Mouse (Mus musculus) kidney, embryonic 14.5 days (tissue): ENCODE measurements at regions not wholly inside any gene's neighbourhood (a gene's known extent, or its start where the extent isn't known, plus 50 kb on each side); places are given as distances from the start of the nearest gene placed in this dataset.

Experiments
- ATAC-seq: fragments of 200-750 bp; cut with Nextera tagmentation; 2 replicates; pipeline ENCODE4 v1.8.0; 2017; ENCODE audit warnings: moderate number of reproducible peaks, mild to moderate bottlenecking, moderate TSS enrichment, moderate library complexity; ENCODE audit not compliant: low FRiP score, low TSS enrichment
- H3K27ac ChIP-seq: fragments of 300-500 bp; sonication (generic); 2 replicates; pipeline ENCODE4 v1.5.1; 2014; ENCODE audit warnings: low read depth, mild to moderate bottlenecking, low read length, moderate library complexity, mixed read lengths
- H3K27me3 ChIP-seq: fragments of 300-500 bp; sonication (generic); 2 replicates; pipeline ENCODE4 v1.6.1; 2014; ENCODE audit warnings: mild to moderate bottlenecking, low read length; ENCODE audit not compliant: control insufficient read depth, insufficient read depth
- H3K36me3 ChIP-seq: fragments of 300-500 bp; sonication (generic); 2 replicates; pipeline ENCODE4 v1.6.1; 2014; ENCODE audit warnings: low read length, mixed read lengths; ENCODE audit not compliant: control insufficient read depth, insufficient read depth
- H3K4me1 ChIP-seq: fragments of 300-500 bp; sonication (generic); 2 replicates; pipeline ENCODE4 v1.6.1; 2014; ENCODE audit warnings: low read length, mixed read lengths; ENCODE audit not compliant: control insufficient read depth, insufficient read depth
- H3K4me2 ChIP-seq: fragments of 300-500 bp; sonication (generic); replicated peaks from 2 replicates; pipeline ENCODE4 v1.6.1; 2014; ENCODE audit warnings: low read depth, mild to moderate bottlenecking, low read length
- H3K4me3 ChIP-seq: fragments of 300-500 bp; sonication (generic); 2 replicates; pipeline ENCODE4 v1.5.1; 2014; ENCODE audit warnings: mild to moderate bottlenecking, low read length
- H3K9ac ChIP-seq: fragments of 300-500 bp; sonication (generic); 2 replicates; pipeline ENCODE4 v1.6.1; 2014; ENCODE audit warnings: low read depth, mild to moderate bottlenecking, low read length, moderate library complexity
- H3K9me3 ChIP-seq: fragments of 300-500 bp; sonication (generic); 2 replicates; pipeline ENCODE4 v1.6.1; 2016; ENCODE audit warnings: low read length; ENCODE audit not compliant: control insufficient read depth
- WGBS: fragments of 180-500 bp; shearing (Covaris S2); extraction: QIAGEN DNeasy Blood & Tissue Kit; methylation state at CpG from one replicate; pipeline ENCODE4 v1.1.7; 2014; 5-methylcytosine and 5-hydroxymethylcytosine counted together

DNA sequence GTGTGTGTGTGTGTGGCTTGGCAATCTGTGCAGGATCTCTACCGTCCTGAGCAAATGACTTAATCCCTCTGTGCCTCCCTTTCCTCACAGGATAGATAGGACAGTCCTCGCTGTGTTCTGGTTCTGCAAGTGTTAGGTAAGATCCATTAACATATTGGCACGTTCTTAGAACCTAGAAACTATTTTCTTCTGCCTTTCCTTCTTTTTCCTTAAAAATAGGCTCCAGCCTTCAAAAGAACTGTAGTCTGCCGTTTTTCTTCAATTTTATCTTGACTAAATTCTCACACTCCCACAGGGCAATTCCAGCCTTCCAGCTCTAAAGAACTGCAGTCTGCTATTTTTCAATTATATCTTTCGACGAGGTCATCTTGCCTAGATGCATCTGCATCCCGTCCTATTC lies 227.6 kb upstream of the Clint1 start:
- Histone ChIP-seq H3K4me1 (no peaks in the 10 kb centered on the region), H3K4me3 (no peak overlapping the region), H3K27ac (no peak overlapping the region), H3K9me3 (no peaks in the 10 kb centered on the region), H3K9ac (no peak overlapping the region), H3K27me3 (no peaks in the 10 kb centered on the region), H3K4me2 (no peak overlapping the region), H3K36me3 (no peaks in the 10 kb centered on the region)
- ATAC-seq: no peak
- WGBS: 80% methylated on average over 7 of the region's 7 CpGs

DNA sequence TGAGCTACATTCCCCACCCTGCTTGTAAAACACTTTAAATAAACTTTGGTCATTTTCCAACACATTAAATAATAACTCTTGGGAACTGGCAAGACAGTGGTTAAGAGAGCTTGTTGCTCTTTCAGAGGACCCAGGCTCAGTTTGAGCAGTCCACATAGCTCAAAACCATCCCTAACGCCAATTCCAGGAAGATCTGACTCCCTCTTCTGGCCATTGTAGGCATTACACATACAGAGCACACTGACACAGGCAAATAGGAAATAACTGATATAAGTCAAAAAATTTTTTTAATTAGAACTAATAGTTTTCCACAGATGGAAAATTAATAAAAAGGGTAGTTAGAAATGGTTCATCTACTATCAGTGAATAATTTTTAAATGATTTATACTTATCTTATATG lies 222.6 kb upstream of the Clint1 start:
- Histone ChIP-seq H3K27ac (no peak overlapping the region), H3K4me3 (no peak overlapping the region), H3K36me3 (no peaks in the 10 kb centered on the region), H3K4me2 (no peak overlapping the region), H3K27me3 (no peaks in the 10 kb centered on the region), H3K9ac (no peak overlapping the region), H3K9me3 (no peaks in the 10 kb centered on the region), H3K4me1 (no peaks in the 10 kb centered on the region)
- 29% methylated on average over 1 of the region's 1 CpGs for WGBS
- no peak for ATAC-seq

DNA sequence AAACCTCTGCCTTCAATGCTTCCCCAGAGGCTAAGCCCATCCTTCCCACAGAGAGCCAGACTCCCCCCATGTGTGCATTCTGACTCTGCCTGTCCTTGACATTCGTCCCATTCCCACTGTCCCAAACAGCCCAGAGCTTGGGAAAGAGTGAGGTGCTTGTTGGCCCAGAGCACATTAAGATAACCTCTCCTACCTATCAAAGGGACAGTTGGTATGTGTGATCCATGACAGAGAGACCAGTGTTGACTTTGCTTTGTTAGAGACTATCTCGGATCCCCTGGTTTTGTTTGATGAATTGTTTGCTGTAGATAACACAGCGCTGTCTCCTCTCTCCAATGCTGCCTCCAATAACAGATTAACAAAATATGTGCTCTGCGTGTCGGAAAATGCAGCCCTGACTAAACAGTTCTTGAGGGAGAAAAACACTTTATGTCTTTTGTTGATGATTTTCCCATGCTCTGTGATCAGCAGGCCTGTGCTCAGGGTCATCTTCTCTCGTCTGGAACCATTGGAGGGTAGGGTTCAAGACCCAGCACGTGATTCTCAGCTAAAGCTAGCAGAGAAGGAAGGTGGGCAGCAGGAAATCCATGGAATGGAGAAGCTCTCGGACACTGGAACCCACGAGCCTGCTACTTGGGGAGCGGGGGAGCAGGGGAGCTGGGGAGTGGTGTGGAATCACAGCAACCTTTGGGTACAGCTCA lies 217.2 kb upstream of the Clint1 start:
- H3K4me1 ChIP-seq: no peaks in the 10 kb centered on the region
- ATAC-seq: no peak
- no peaks in the 10 kb centered on the region for H3K36me3 ChIP-seq
- H3K4me3 ChIP-seq: no peak overlapping the region
- WGBS: 75% methylated on average over 10 of the region's 10 CpGs
- H3K4me2 ChIP-seq: no peak overlapping the region
- H3K9me3 ChIP-seq: no peaks in the 10 kb centered on the region; the same call in 1 of the 2 replicates
- H3K9ac ChIP-seq: no peak overlapping the region
- no peak overlapping the region for H3K27ac ChIP-seq
- no peaks in the 10 kb centered on the region for H3K27me3 ChIP-seq

- no peak overlapping the region for H3K27ac ChIP-seq
- 87% methylated on average over 4 of the region's 4 CpGs for WGBS
- no peaks in the 10 kb centered on the region for H3K27me3 ChIP-seq
- no peak for ATAC-seq
- H3K4me2 ChIP-seq: no peak overlapping the region
- H3K4me3 ChIP-seq: no peak overlapping the region
- H3K9ac ChIP-seq: no peak overlapping the region
- no peaks in the 10 kb centered on the region; the same call in 1 of the 2 replicates for H3K9me3 ChIP-seq
- no peaks in the 10 kb centered on the region for H3K4me1 ChIP-seq
- H3K36me3 ChIP-seq: no peaks in the 10 kb centered on the region
Observed at GRCm38 (mm10) chr11:45635896-45636295, 216.0 kb upstream of the Clint1 start.

DNA sequence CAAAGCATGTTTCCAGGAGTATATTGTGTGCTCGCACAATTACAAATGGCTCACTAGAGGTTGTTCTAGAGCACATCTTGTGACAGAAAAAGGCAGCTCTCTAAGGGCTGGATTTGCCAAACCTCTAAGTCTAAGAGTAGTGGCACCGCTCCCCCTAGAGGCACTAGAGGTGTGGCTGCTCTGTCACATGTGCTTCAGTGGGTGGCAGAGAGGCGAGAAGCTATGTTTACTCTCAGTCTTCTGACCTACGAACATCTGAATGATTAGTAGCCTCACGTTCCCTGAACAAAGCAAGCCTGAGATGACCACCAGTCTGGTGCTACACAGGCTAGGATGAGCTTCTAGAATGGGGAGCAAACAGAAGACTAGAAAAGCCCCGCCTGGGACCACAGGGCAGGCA lies 212.6 kb upstream of the Clint1 start:
- no peak overlapping the region for H3K4me2 ChIP-seq
- no peaks in the 10 kb centered on the region for H3K36me3 ChIP-seq
- H3K27ac ChIP-seq: no peak overlapping the region
- H3K4me3 ChIP-seq: no peak overlapping the region
- H3K9ac ChIP-seq: no peak overlapping the region
- H3K27me3 ChIP-seq: no peaks in the 10 kb centered on the region
- no peak for ATAC-seq
- 73% methylated on average over 6 of the region's 6 CpGs for WGBS
- H3K9me3 ChIP-seq: no peaks in the 10 kb centered on the region; the same call in 1 of the 2 replicates
- no peaks in the 10 kb centered on the region for H3K4me1 ChIP-seq

GRCm38 (mm10) chr11:45642142-45642756 lies 209.6 kb upstream of the Clint1 start:
- no peaks in the 10 kb centered on the region for H3K27me3 ChIP-seq
- 88% methylated on average over 9 of the region's 9 CpGs for WGBS

GRCm38 (mm10) chr11:45643629-45644325 lies 208.1 kb upstream of the Clint1 start:
- ATAC-seq: no peak
- Histone ChIP-seq H3K4me3 (no peak overlapping the region), H3K9me3 (no peaks in the 10 kb centered on the region; the same call in 1 of the 2 replicates), H3K4me1 (no peaks in the 10 kb centered on the region), H3K27me3 (no peaks in the 10 kb centered on the region), H3K9ac (no peak overlapping the region), H3K4me2 (no peak overlapping the region), H3K27ac (no peak overlapping the region), H3K36me3 (no peaks in the 10 kb centered on the region)
- 55% methylated on average over 12 of the region's 12 CpGs for WGBS

More at GRCm38 (mm10) chr11:45642142-45642756, 209.6 kb upstream of the Clint1 start:
- Histone ChIP-seq H3K4me1 (no peaks in the 10 kb centered on the region), H3K9me3 (no peaks in the 10 kb centered on the region; the same call in 1 of the 2 replicates), H3K9ac (no peak overlapping the region), H3K4me3 (no peak overlapping the region), H3K27ac (no peak overlapping the region), H3K36me3 (no peaks in the 10 kb centered on the region), H3K4me2 (no peak overlapping the region)
- no peak for ATAC-seq

DNA sequence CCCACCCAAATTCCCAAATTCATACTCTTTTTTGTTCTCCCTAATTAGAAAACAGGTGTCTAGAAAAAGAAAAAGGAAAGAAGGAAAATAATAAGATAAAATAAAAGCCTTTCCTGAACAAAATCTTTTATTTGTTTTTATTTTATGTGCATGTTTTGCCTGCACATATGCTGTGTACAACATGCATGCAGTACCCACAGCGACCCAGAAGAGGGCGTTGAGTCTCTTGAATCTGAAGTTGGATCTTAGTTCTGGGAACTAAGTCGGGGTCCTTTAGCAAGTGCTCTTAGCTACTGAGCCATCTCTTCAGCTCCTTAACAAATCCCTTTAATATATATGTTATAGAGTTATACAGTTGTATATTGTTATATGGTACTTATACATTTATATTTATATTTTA lies 206.0 kb upstream of the Clint1 start:
- Histone ChIP-seq H3K27me3 (no peaks in the 10 kb centered on the region), H3K4me2 (no peak overlapping the region), H3K36me3 (no peaks in the 10 kb centered on the region), H3K9me3 (no peaks in the 10 kb centered on the region), H3K4me3 (no peak overlapping the region), H3K27ac (no peak overlapping the region), H3K9ac (no peak overlapping the region), H3K4me1 (no peaks in the 10 kb centered on the region)
- 79% methylated on average over 3 of the region's 3 CpGs for WGBS
- ATAC-seq: no peak

DNA sequence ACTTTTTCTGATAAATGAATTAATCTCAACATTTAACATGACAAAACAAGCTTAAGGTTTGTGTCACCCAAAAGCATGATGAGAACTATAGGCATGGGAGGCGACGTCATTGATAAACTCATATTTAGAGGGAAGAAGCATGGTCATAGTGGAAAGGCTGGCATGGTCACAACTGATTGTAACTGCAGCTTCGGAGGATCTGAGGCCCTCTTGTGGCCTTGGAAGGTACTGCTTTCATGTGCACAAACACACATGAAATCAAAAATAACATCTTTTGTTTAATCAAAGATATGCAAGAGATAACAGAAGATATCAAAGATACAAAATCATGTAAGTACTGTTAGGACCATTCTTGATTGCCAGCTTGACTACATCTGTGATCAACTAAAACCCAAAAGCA lies 204.0 kb upstream of the Clint1 start:
- H3K27ac ChIP-seq: no peak overlapping the region
- H3K4me2 ChIP-seq: no peak overlapping the region
- 78% methylated on average over 3 of the region's 3 CpGs for WGBS
- no peaks in the 10 kb centered on the region for H3K4me1 ChIP-seq
- no peak overlapping the region for H3K9ac ChIP-seq
- no peaks in the 10 kb centered on the region for H3K9me3 ChIP-seq
- H3K27me3 ChIP-seq: no peaks in the 10 kb centered on the region
- H3K36me3 ChIP-seq: no peaks in the 10 kb centered on the region
- no peak overlapping the region for H3K4me3 ChIP-seq
- no peak for ATAC-seq
